Mouse (Mus musculus): ENCODE measurements around the gene Tspan14. TPM values are rescaled to one million over a fixed set of nuclear protein-coding genes. Genes with fewer than 3 reads are reported as not detected.

Tspan14 gene
- polyA plus RNA-seq, 1 experiment = 58.8 TPM

DNA sequence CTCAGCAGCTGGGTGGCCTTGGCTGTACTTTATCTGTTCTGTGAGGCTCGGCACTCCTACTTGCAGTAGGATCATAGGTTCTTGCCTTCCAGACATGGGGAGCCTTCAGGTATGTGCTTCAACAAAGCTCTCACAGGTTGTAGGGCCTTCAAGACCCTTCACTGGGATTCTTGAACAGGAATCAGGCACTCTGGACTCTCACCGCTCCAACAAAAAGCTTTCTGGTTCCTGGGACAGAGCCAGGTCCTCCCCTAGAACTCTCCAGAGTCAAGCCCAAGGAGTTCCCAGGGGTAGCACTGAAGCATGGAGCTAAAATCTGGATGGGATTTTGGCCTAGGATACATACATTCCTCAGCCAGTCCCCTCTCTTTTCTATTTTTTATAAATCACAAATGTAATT is 77.4 kb downstream of the Tspan14 start:
- H3K27me3 ChIP-seq (ENCODE audit: control insufficient read depth, insufficient read depth, low read length, poor library complexity, severe bottlenecking) = no peaks in the 10 kb centered on the region
- peaks cover 4% of the 10 kb centered on the region for H3K4me1 ChIP-seq (ENCODE audit: control insufficient read depth, insufficient read depth, low read length)
- H3K9me3 ChIP-seq (replicated peaks; ENCODE audit: control insufficient read depth, insufficient read depth, low read length, poor library complexity, severe bottlenecking) = no peaks in the 10 kb centered on the region
- no peak overlapping the region for H3K4me3 ChIP-seq (ENCODE audit: low read depth, low read length)
- no peak overlapping the region for H3K9ac ChIP-seq (ENCODE audit: low read depth, poor library complexity, severe bottlenecking)
- no peaks in the 10 kb centered on the region for H3K36me3 ChIP-seq (ENCODE audit: control insufficient read depth, insufficient read depth, low read length, poor library complexity, severe bottlenecking)
- TF ChIP-seq EP300 (IDR thresholded peaks at IDR 0.05; ENCODE audit: insufficient read depth, low read depth, low read length) (no peak), CTCF (IDR thresholded peaks at IDR 0.05; ENCODE audit: low read depth, low read length) (no peak), POLR2A (IDR thresholded peaks at IDR 0.05; ENCODE audit: insufficient read depth, low read length) (no peak)
- H3K27ac ChIP-seq (ENCODE audit: insufficient read depth, low read length) = no peak overlapping the region

- TF ChIP-seq EP300 (IDR thresholded peaks at IDR 0.05; ENCODE audit: insufficient read depth, low read depth, low read length) (no peak), POLR2A (IDR thresholded peaks at IDR 0.05; ENCODE audit: insufficient read depth, low read length) (no peak), CTCF (IDR thresholded peaks at IDR 0.05; ENCODE audit: low read depth, low read length) (no peak)
- no peaks in the 10 kb centered on the region for H3K9me3 ChIP-seq (replicated peaks; ENCODE audit: control insufficient read depth, insufficient read depth, low read length, poor library complexity, severe bottlenecking)
- no peak overlapping the region for H3K9ac ChIP-seq (ENCODE audit: low read depth, poor library complexity, severe bottlenecking)
- H3K27me3 ChIP-seq (ENCODE audit: control insufficient read depth, insufficient read depth, low read length, poor library complexity, severe bottlenecking) = no peaks in the 10 kb centered on the region
- no peak overlapping the region for H3K4me3 ChIP-seq (ENCODE audit: low read depth, low read length)
- no peaks in the 10 kb centered on the region for H3K4me1 ChIP-seq (ENCODE audit: control insufficient read depth, insufficient read depth, low read length)
- H3K27ac ChIP-seq (ENCODE audit: insufficient read depth, low read length) = no peak overlapping the region
- H3K36me3 ChIP-seq (ENCODE audit: control insufficient read depth, insufficient read depth, low read length, poor library complexity, severe bottlenecking) = no peaks in the 10 kb centered on the region
These were observed 80.0 kb downstream of the Tspan14 start for GRCm38 (mm10) chr14:40886428-40887202.

- Histone ChIP-seq H3K27me3 (ENCODE audit: control insufficient read depth, insufficient read depth, low read length, poor library complexity, severe bottlenecking) (no peaks in the 10 kb centered on the region), H3K4me1 (ENCODE audit: control insufficient read depth, insufficient read depth, low read length) (no peaks in the 10 kb centered on the region), H3K27ac (ENCODE audit: insufficient read depth, low read length) (no peak overlapping the region), H3K36me3 (ENCODE audit: control insufficient read depth, insufficient read depth, low read length, poor library complexity, severe bottlenecking) (no peaks in the 10 kb centered on the region), H3K9me3 (replicated peaks; ENCODE audit: control insufficient read depth, insufficient read depth, low read length, poor library complexity, severe bottlenecking) (no peaks in the 10 kb centered on the region), H3K4me3 (ENCODE audit: low read depth, low read length) (no peak overlapping the region), H3K9ac (ENCODE audit: low read depth, poor library complexity, severe bottlenecking) (no peak overlapping the region)
- TF ChIP-seq POLR2A (IDR thresholded peaks at IDR 0.05; ENCODE audit: insufficient read depth, low read length) (no peak), EP300 (IDR thresholded peaks at IDR 0.05; ENCODE audit: insufficient read depth, low read depth, low read length) (no peak), CTCF (IDR thresholded peaks at IDR 0.05; ENCODE audit: low read depth, low read length) (no peak)
These were observed 80.9 kb downstream of the Tspan14 start for GRCm38 (mm10) chr14:40885752-40886151.

- Histone ChIP-seq H3K36me3 (ENCODE audit: control insufficient read depth, insufficient read depth, low read length, poor library complexity, severe bottlenecking) (no peaks in the 10 kb centered on the region), H3K9me3 (replicated peaks; ENCODE audit: control insufficient read depth, insufficient read depth, low read length, poor library complexity, severe bottlenecking) (no peaks in the 10 kb centered on the region), H3K27me3 (ENCODE audit: control insufficient read depth, insufficient read depth, low read length, poor library complexity, severe bottlenecking) (no peaks in the 10 kb centered on the region), H3K4me1 (ENCODE audit: control insufficient read depth, insufficient read depth, low read length) (no peaks in the 10 kb centered on the region), H3K27ac (ENCODE audit: insufficient read depth, low read length) (no peak overlapping the region), H3K9ac (ENCODE audit: low read depth, poor library complexity, severe bottlenecking) (no peak overlapping the region), H3K4me3 (ENCODE audit: low read depth, low read length) (no peak overlapping the region)
- TF ChIP-seq POLR2A (IDR thresholded peaks at IDR 0.05; ENCODE audit: insufficient read depth, low read length) (no peak), EP300 (IDR thresholded peaks at IDR 0.05; ENCODE audit: insufficient read depth, low read depth, low read length) (no peak), CTCF (IDR thresholded peaks at IDR 0.05; ENCODE audit: low read depth, low read length) (no peak)
These were observed 81.4 kb downstream of the Tspan14 start for GRCm38 (mm10) chr14:40885225-40885624.

DNA sequence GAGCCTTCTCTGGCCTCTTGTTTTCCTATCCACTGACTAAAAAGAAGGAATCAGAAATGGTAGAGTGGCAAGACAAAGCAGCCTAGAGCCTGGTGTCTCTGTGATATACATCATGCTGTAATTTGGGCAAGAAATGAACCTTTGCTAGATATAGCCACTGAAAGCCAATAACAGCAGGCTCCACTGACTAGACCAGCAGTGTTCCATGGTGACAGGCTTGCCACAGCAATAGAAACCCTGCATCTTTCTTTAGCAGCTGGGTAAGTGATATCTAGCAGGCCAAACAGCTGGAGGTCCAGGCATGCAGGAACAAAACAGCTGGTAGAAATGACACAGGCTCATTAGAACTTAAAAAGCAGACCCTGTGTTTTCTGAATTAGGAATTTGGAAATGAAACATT is 92.0 kb downstream of the Tspan14 start:
- no peak for TF ChIP-seq CTCF (IDR thresholded peaks at IDR 0.05; ENCODE audit: low read depth, low read length)
- no peak for TF ChIP-seq EP300 (IDR thresholded peaks at IDR 0.05; ENCODE audit: insufficient read depth, low read depth, low read length)
- TF ChIP-seq POLR2A (IDR thresholded peaks at IDR 0.05; ENCODE audit: insufficient read depth, low read length) = no peak
- Histone ChIP-seq H3K27ac (ENCODE audit: insufficient read depth, low read length) (no peak overlapping the region), H3K27me3 (ENCODE audit: control insufficient read depth, insufficient read depth, low read length, poor library complexity, severe bottlenecking) (no peaks in the 10 kb centered on the region), H3K4me1 (ENCODE audit: control insufficient read depth, insufficient read depth, low read length) (no peaks in the 10 kb centered on the region), H3K9ac (ENCODE audit: low read depth, poor library complexity, severe bottlenecking) (no peak overlapping the region), H3K36me3 (ENCODE audit: control insufficient read depth, insufficient read depth, low read length, poor library complexity, severe bottlenecking) (no peaks in the 10 kb centered on the region), H3K9me3 (replicated peaks; ENCODE audit: control insufficient read depth, insufficient read depth, low read length, poor library complexity, severe bottlenecking) (no peaks in the 10 kb centered on the region), H3K4me3 (ENCODE audit: low read depth, low read length) (no peak overlapping the region)

DNA sequence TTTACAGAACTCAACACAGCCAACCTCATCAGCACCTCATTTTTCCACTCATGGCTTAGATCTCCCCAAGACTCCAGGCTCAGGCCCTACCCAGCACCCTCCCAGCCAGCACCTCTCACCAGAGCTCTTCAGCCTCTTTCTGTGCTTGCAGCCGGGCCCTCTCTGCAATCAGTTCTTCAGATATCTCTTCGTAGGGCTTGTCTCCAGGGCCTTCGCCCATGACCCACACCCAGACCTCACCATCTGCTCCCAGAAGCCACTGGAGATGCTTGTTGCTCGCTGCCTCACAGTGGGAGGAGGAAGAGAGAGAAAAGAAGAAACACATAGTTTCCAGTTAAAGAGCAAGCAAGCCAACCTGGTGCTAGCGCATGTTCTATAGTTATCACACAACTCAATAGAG is 92.6 kb downstream of the Tspan14 start:
- no peak overlapping the region for H3K9ac ChIP-seq (ENCODE audit: low read depth, poor library complexity, severe bottlenecking)
- H3K27me3 ChIP-seq (ENCODE audit: control insufficient read depth, insufficient read depth, low read length, poor library complexity, severe bottlenecking) = no peaks in the 10 kb centered on the region
- H3K27ac ChIP-seq (ENCODE audit: insufficient read depth, low read length) = no peak overlapping the region
- H3K4me3 ChIP-seq (ENCODE audit: low read depth, low read length) = no peak overlapping the region
- H3K9me3 ChIP-seq (replicated peaks; ENCODE audit: control insufficient read depth, insufficient read depth, low read length, poor library complexity, severe bottlenecking) = no peaks in the 10 kb centered on the region
- H3K36me3 ChIP-seq (ENCODE audit: control insufficient read depth, insufficient read depth, low read length, poor library complexity, severe bottlenecking) = no peaks in the 10 kb centered on the region
- TF ChIP-seq EP300 (IDR thresholded peaks at IDR 0.05; ENCODE audit: insufficient read depth, low read depth, low read length) (no peak), POLR2A (IDR thresholded peaks at IDR 0.05; ENCODE audit: insufficient read depth, low read length) (no peak), CTCF (IDR thresholded peaks at IDR 0.05; ENCODE audit: low read depth, low read length) (no peak)
- no peaks in the 10 kb centered on the region for H3K4me1 ChIP-seq (ENCODE audit: control insufficient read depth, insufficient read depth, low read length)

Data from ES-Bruce4 (cell line).